Mouse (Mus musculus): ENCODE results near the gene Pnpla2. TPM values are rescaled to one million over a fixed set of nuclear protein-coding genes. Genes with fewer than 3 reads are reported as not detected.

Gene Pnpla2
- polyA plus RNA-seq, 1 experiment from 2014 or later = 17.7 TPM

- Histone ChIP-seq H3K36me3 (replicated peaks) (peaks cover 4% of the 10 kb centered on the region), H3K27me3 (replicated peaks) (peaks cover 50% of the 10 kb centered on the region), H3K4me1 (peaks cover 46% of the 10 kb centered on the region), H3K9me3 (no peaks in the 10 kb centered on the region), H3K9ac (no peak overlapping the region), H3K4me2 (no peak overlapping the region), H3K27ac (no peak overlapping the region), H3K4me3 (no peak overlapping the region)
- WGBS = 80% methylated on average over 7 of the region's 7 CpGs
- ATAC-seq (replicated peaks) = no peak
Observed at GRCm38 (mm10) chr7:141466045-141466394, 11.0 kb downstream of the Pnpla2 start.

- H3K27ac ChIP-seq = no peak overlapping the region
- peak overlapping the region; percentile 50 for H3K4me3 ChIP-seq
- H3K4me1 ChIP-seq = peaks cover 42% of the 10 kb centered on the region
- 62% methylated on average over 10 of the region's 10 CpGs for WGBS
- peak overlapping the region; percentile 58; the same call in 1 of the 2 replicates for H3K9ac ChIP-seq
- no peaks in the 10 kb centered on the region for H3K9me3 ChIP-seq
- peaks cover 9% of the 10 kb centered on the region for H3K36me3 ChIP-seq (replicated peaks)
- peak overlapping the region; percentile 62 for H3K4me2 ChIP-seq
- no peak for ATAC-seq (replicated peaks)
- peaks cover 43% of the 10 kb centered on the region for H3K27me3 ChIP-seq (replicated peaks)
Observed at GRCm38 (mm10) chr7:141466607-141467148, 11.7 kb downstream of the Pnpla2 start.

GRCm38 (mm10) chr7:141467230-141468030 lies 12.4 kb downstream of the Pnpla2 start, which contains the start of gene Cd151:
TSS of gene Cd151 (plus strand) at chr7:141467392.
- under 1% methylated on average over 52 of the region's 52 CpGs for WGBS
- Histone ChIP-seq H3K9me3 (no peaks in the 10 kb centered on the region), H3K4me3 (peak within 1 kb of the TSS; percentile 50), H3K4me2 (peak within 1 kb of the TSS; percentile 62), H3K27me3 (replicated peaks) (peaks cover 37% of the 10 kb centered on the region), H3K36me3 (replicated peaks) (peaks cover 9% of the 10 kb centered on the region), H3K27ac (peak within 1 kb of the TSS; percentile 79), H3K4me1 (peaks cover 38% of the 10 kb centered on the region), H3K9ac (peak within 1 kb of the TSS; percentile 58)
- peak; percentile 51 for ATAC-seq (replicated peaks)

GRCm38 (mm10) chr7:141468164-141468521 lies 13.1 kb downstream of the Pnpla2 start:
- 20% methylated on average over 5 of the region's 5 CpGs for WGBS
- H3K9ac ChIP-seq = peak overlapping the region; percentile 58
- H3K4me2 ChIP-seq = peak overlapping the region; percentile 62
- H3K27ac ChIP-seq = peak overlapping the region; percentile 79
- H3K9me3 ChIP-seq = no peaks in the 10 kb centered on the region
- H3K4me3 ChIP-seq = peak overlapping the region; percentile 50
- peaks cover 14% of the 10 kb centered on the region for H3K36me3 ChIP-seq (replicated peaks)
- peaks cover 30% of the 10 kb centered on the region for H3K27me3 ChIP-seq (replicated peaks)
- peak; percentile 24; the same call in 1 of the 2 replicates for ATAC-seq (replicated peaks)
- H3K4me1 ChIP-seq = peaks cover 38% of the 10 kb centered on the region

GRCm38 (mm10) chr7:141468522-141469211 lies 13.7 kb downstream of the Pnpla2 start:
- Histone ChIP-seq H3K27me3 (replicated peaks) (peaks cover 25% of the 10 kb centered on the region), H3K27ac (peak overlapping the region; percentile 79), H3K4me2 (peak overlapping the region; percentile 62), H3K4me1 (peaks cover 42% of the 10 kb centered on the region), H3K9me3 (no peaks in the 10 kb centered on the region), H3K9ac (peak overlapping the region; percentile 58), H3K4me3 (peak overlapping the region; percentile 50), H3K36me3 (replicated peaks) (peaks cover 14% of the 10 kb centered on the region)
- WGBS = 13% methylated on average over 8 of the region's 8 CpGs
- ATAC-seq (replicated peaks) = peak; percentile 80

- 50% methylated on average over 6 of the region's 6 CpGs for WGBS
- ATAC-seq (replicated peaks) = no peak
- H3K4me1 ChIP-seq = peaks cover 49% of the 10 kb centered on the region
Observed at GRCm38 (mm10) chr7:141469352-141469751, 14.4 kb downstream of the Pnpla2 start.

GRCm38 (mm10) chr7:141469901-141470636 lies 15.1 kb downstream of the Pnpla2 start:
- Histone ChIP-seq H3K4me2 (peak overlapping the region; percentile 62), H3K9me3 (no peaks in the 10 kb centered on the region), H3K4me1 (peaks cover 45% of the 10 kb centered on the region), H3K27ac (no peak overlapping the region), H3K4me3 (no peak overlapping the region), H3K27me3 (replicated peaks) (peaks cover 11% of the 10 kb centered on the region), H3K36me3 (replicated peaks) (peaks cover 14% of the 10 kb centered on the region), H3K9ac (0 out of 2 replicates have a peak overlapping the region, but pooled peaks have one; percentile 28)
- WGBS = 93% methylated on average over 18 of the region's 18 CpGs
- no peak for ATAC-seq (replicated peaks)

More at GRCm38 (mm10) chr7:141469352-141469751, 14.4 kb downstream of the Pnpla2 start:
- Histone ChIP-seq H3K9me3 (no peaks in the 10 kb centered on the region), H3K4me3 (peak overlapping the region; percentile 50), H3K9ac (peak overlapping the region; percentile 58), H3K27ac (peak overlapping the region; percentile 79), H3K27me3 (replicated peaks) (peaks cover 18% of the 10 kb centered on the region), H3K4me2 (peak overlapping the region; percentile 62), H3K36me3 (replicated peaks) (peaks cover 14% of the 10 kb centered on the region)

GRCm38 (mm10) chr7:141470637-141470944 lies 15.6 kb downstream of the Pnpla2 start:
- Histone ChIP-seq H3K4me3 (no peak overlapping the region), H3K4me1 (peaks cover 45% of the 10 kb centered on the region), H3K4me2 (no peak overlapping the region), H3K27me3 (replicated peaks) (peaks cover 6% of the 10 kb centered on the region), H3K9ac (no peak overlapping the region), H3K9me3 (no peaks in the 10 kb centered on the region), H3K27ac (no peak overlapping the region), H3K36me3 (replicated peaks) (peaks cover 14% of the 10 kb centered on the region)
- ATAC-seq (replicated peaks) = no peak
- 93% methylated on average over 10 of the region's 10 CpGs for WGBS

- no peak overlapping the region for H3K4me2 ChIP-seq
- no peak overlapping the region for H3K4me3 ChIP-seq
- peaks cover 14% of the 10 kb centered on the region for H3K36me3 ChIP-seq (replicated peaks)
- no peaks in the 10 kb centered on the region for H3K9me3 ChIP-seq
- H3K9ac ChIP-seq = no peak overlapping the region
- WGBS = 93% methylated on average over 1 of the region's 1 CpGs
- no peak overlapping the region for H3K27ac ChIP-seq
- no peaks in the 10 kb centered on the region; the same call in none of the 2 replicates for H3K27me3 ChIP-seq (replicated peaks)
- no peak for ATAC-seq (replicated peaks)
- peaks cover 52% of the 10 kb centered on the region for H3K4me1 ChIP-seq
Observed at GRCm38 (mm10) chr7:141471236-141471635, 16.2 kb downstream of the Pnpla2 start.

GRCm38 (mm10) chr7:141472226-141472625 lies 17.2 kb downstream of the Pnpla2 start:
- Histone ChIP-seq H3K9me3 (no peaks in the 10 kb centered on the region), H3K36me3 (replicated peaks) (peaks cover 14% of the 10 kb centered on the region), H3K4me1 (peaks cover 48% of the 10 kb centered on the region), H3K4me2 (no peak overlapping the region), H3K9ac (no peak overlapping the region), H3K4me3 (no peak overlapping the region), H3K27ac (no peak overlapping the region), H3K27me3 (replicated peaks) (peaks cover 6% of the 10 kb centered on the region)
- ATAC-seq (replicated peaks) = no peak
- 86% methylated on average over 6 of the region's 6 CpGs for WGBS

GRCm38 (mm10) chr7:141472763-141473162 lies 17.8 kb downstream of the Pnpla2 start:
- Histone ChIP-seq H3K4me3 (no peak overlapping the region), H3K4me1 (peaks cover 45% of the 10 kb centered on the region), H3K4me2 (no peak overlapping the region), H3K9ac (no peak overlapping the region), H3K9me3 (no peaks in the 10 kb centered on the region), H3K27ac (no peak overlapping the region), H3K27me3 (replicated peaks) (peaks cover 10% of the 10 kb centered on the region), H3K36me3 (replicated peaks) (peaks cover 14% of the 10 kb centered on the region)
- WGBS = 89% methylated on average over 6 of the region's 6 CpGs
- ATAC-seq (replicated peaks) = no peak

GRCm38 (mm10) chr7:141474160-141474559 lies 19.2 kb downstream of the Pnpla2 start:
- 6% methylated on average over 5 of the region's 5 CpGs for WGBS
- H3K9me3 ChIP-seq = no peaks in the 10 kb centered on the region
- H3K4me2 ChIP-seq = peak overlapping the region; percentile 81
- H3K9ac ChIP-seq = peak overlapping the region; percentile 76
- peaks cover 14% of the 10 kb centered on the region for H3K36me3 ChIP-seq (replicated peaks)
- H3K4me1 ChIP-seq = peaks cover 31% of the 10 kb centered on the region
- H3K27me3 ChIP-seq (replicated peaks) = peaks cover 12% of the 10 kb centered on the region
- H3K27ac ChIP-seq = 0 out of 2 replicates have a peak overlapping the region, but pooled peaks have one; percentile 87
- no peak for ATAC-seq (replicated peaks)
- H3K4me3 ChIP-seq = peak overlapping the region; percentile 78
